Mouse (Mus musculus) small intestine, adult 2 months (tissue): ENCODE data around the gene Gigyf2. TPM values are rescaled to one million over a fixed set of nuclear protein-coding genes. Genes with fewer than 3 reads are reported as not detected.

Experiments
- H3K27ac ChIP-seq: fragments of 200-500 bp; 2 replicates; pipeline ENCODE4 v1.5.1; 2012; ENCODE audit warnings: low read depth, low read length, control low read depth, inconsistent platforms; ENCODE audit not compliant: insufficient read depth
- H3K27me3 ChIP-seq: fragments of 200-500 bp; 2 replicates; pipeline ENCODE4 v1.6.1; 2012; ENCODE audit warnings: mild to moderate bottlenecking, moderate library complexity, low read length, inconsistent platforms; ENCODE audit not compliant: control insufficient read depth, insufficient read depth
- H3K36me3 ChIP-seq: fragments of 200-500 bp; 2 replicates; pipeline ENCODE4 v1.6.1; 2012; ENCODE audit warnings: mild to moderate bottlenecking, low read length, control low read depth, inconsistent platforms; ENCODE audit not compliant: control insufficient read depth, insufficient read depth
- H3K4me1 ChIP-seq: fragments of 200-500 bp; 2 replicates; pipeline ENCODE4 v1.6.1; 2012; ENCODE audit warnings: low read length, inconsistent platforms, mixed read lengths; ENCODE audit not compliant: control insufficient read depth, insufficient read depth, insufficient read length
- H3K4me3 ChIP-seq: fragments of 200-500 bp; 2 replicates; pipeline ENCODE4 v1.5.1; 2012; ENCODE audit warnings: low read depth, mild to moderate bottlenecking, control low read depth, inconsistent platforms, low read length, moderate library complexity
- CTCF ChIP-seq: fragments of 200-500 bp; IDR thresholded peaks from 2 replicates; pipeline ENCODE4 v1.5.1; 2012; ENCODE audit warnings: low read depth, mild to moderate bottlenecking, control low read depth, inconsistent platforms, low read length, moderate library complexity, mixed read lengths; ENCODE audit not compliant: insufficient replicate concordance, insufficient read length; ENCODE audit errors: extremely low read depth
- POLR2A ChIP-seq: fragments of 200-500 bp; IDR thresholded peaks from 2 replicates; pipeline ENCODE4 v1.6.1; 2012; ENCODE audit warnings: low read depth, mild to moderate bottlenecking, control low read depth, inconsistent platforms, low read length, moderate library complexity
- WGBS: fragments of 180-500 bp; shearing (Covaris S2); methylation state at CpG from one replicate; pipeline ENCODE4 v1.1.7; 2018; 5-methylcytosine and 5-hydroxymethylcytosine counted together
- polyA plus RNA-seq: library from polyadenylated mRNA; depleted of rRNA; stranded (reverse); fragments of >200 nt; gene quantifications from 2 replicates; pipeline ENCODE4 v1.2.3, GENCODE M21; 2012; rRNA removed

Gigyf2 gene
- polyA plus RNA-seq, 1 experiment = 26.0 TPM

- no peak overlapping the region for H3K4me3 ChIP-seq
- H3K27me3 ChIP-seq = no peaks in the 10 kb centered on the region
- H3K36me3 ChIP-seq = no peaks in the 10 kb centered on the region
- 65% methylated on average over 7 of the region's 7 CpGs for WGBS
- peaks cover 9% of the 10 kb centered on the region for H3K4me1 ChIP-seq
- H3K27ac ChIP-seq = no peak overlapping the region
- TF ChIP-seq CTCF (no peak), POLR2A (no peak)
Measured at GRCm38 (mm10) chr1:87471914-87472313, 145.1 kb downstream of the Gigyf2 start.

- no peaks in the 10 kb centered on the region for H3K36me3 ChIP-seq
- TF ChIP-seq CTCF = no peak
- TF ChIP-seq POLR2A = no peak
- H3K27ac ChIP-seq = no peak overlapping the region
- peaks cover 9% of the 10 kb centered on the region for H3K4me1 ChIP-seq
- WGBS = 18% methylated on average over 7 of the region's 7 CpGs
- H3K27me3 ChIP-seq = no peaks in the 10 kb centered on the region
- H3K4me3 ChIP-seq = no peak overlapping the region
Measured at GRCm38 (mm10) chr1:87472576-87472975, 145.8 kb downstream of the Gigyf2 start.

- H3K4me1 ChIP-seq = peaks cover 9% of the 10 kb centered on the region
- no peaks in the 10 kb centered on the region for H3K27me3 ChIP-seq
- no peak for TF ChIP-seq CTCF
- TF ChIP-seq POLR2A = no peak
- WGBS = 44% methylated on average over 42 of the region's 42 CpGs
- no peak overlapping the region for H3K4me3 ChIP-seq
- peaks cover 8% of the 10 kb centered on the region for H3K36me3 ChIP-seq
- no peak overlapping the region for H3K27ac ChIP-seq
Measured at GRCm38 (mm10) chr1:87475076-87475895, 148.5 kb downstream of the Gigyf2 start.

GRCm38 (mm10) chr1:87482546-87482945 is 155.7 kb downstream of the Gigyf2 start:
- H3K27ac ChIP-seq = no peak overlapping the region
- H3K27me3 ChIP-seq = no peaks in the 10 kb centered on the region
- H3K4me1 ChIP-seq = no peaks in the 10 kb centered on the region
- no peak overlapping the region for H3K4me3 ChIP-seq
- H3K36me3 ChIP-seq = peaks cover 28% of the 10 kb centered on the region
- 85% methylated on average over 4 of the region's 4 CpGs for WGBS
- TF ChIP-seq CTCF (no peak), POLR2A (no peak)

- H3K27me3 ChIP-seq = no peaks in the 10 kb centered on the region
- no peak for TF ChIP-seq POLR2A
- no peak for TF ChIP-seq CTCF
- peaks cover 19% of the 10 kb centered on the region for H3K36me3 ChIP-seq
- WGBS = 38% methylated on average over 6 of the region's 6 CpGs
- no peak overlapping the region for H3K27ac ChIP-seq
- H3K4me1 ChIP-seq = no peaks in the 10 kb centered on the region
- no peak overlapping the region for H3K4me3 ChIP-seq
Measured at GRCm38 (mm10) chr1:87486386-87486785, 159.6 kb downstream of the Gigyf2 start.

GRCm38 (mm10) chr1:87492285-87492684 is 165.5 kb downstream of the Gigyf2 start:
- WGBS = 73% methylated on average over 3 of the region's 3 CpGs
- no peak for TF ChIP-seq CTCF
- no peak for TF ChIP-seq POLR2A

GRCm38 (mm10) chr1:87493542-87493941 is 166.7 kb downstream of the Gigyf2 start:
- WGBS = 86% methylated on average over 4 of the region's 4 CpGs
- TF ChIP-seq POLR2A (no peak), CTCF (no peak)

More at GRCm38 (mm10) chr1:87492285-87492684, 165.5 kb downstream of the Gigyf2 start:
- Histone ChIP-seq H3K27me3 (no peaks in the 10 kb centered on the region), H3K4me3 (no peak overlapping the region), H3K4me1 (no peaks in the 10 kb centered on the region), H3K27ac (no peak overlapping the region), H3K36me3 (peaks cover 9% of the 10 kb centered on the region)

More at GRCm38 (mm10) chr1:87493542-87493941, 166.7 kb downstream of the Gigyf2 start:
- H3K27ac ChIP-seq = no peak overlapping the region
- no peaks in the 10 kb centered on the region for H3K27me3 ChIP-seq
- H3K36me3 ChIP-seq = peaks cover 6% of the 10 kb centered on the region
- H3K4me1 ChIP-seq = no peaks in the 10 kb centered on the region
- H3K4me3 ChIP-seq = no peak overlapping the region

Other genes with a start within 250 kb of the Gigyf2 start
- 1.9 and 7.3 TPM in 2 replicates for gene Alppl2, start 237.1 kb upstream of the Gigyf2 start, polyA plus RNA-seq
- gene Alpi, start 225.4 kb upstream of the Gigyf2 start, polyA plus RNA-seq = 2,031 and 4,686 TPM in 2 replicates
- 13.5 and 5,678 TPM in 2 replicates for gene Akp3, start 202.0 kb upstream of the Gigyf2 start, polyA plus RNA-seq
- gene Ecel1, start 170.5 kb upstream of the Gigyf2 start, polyA plus RNA-seq = 0.22 and 1.7 TPM in 2 replicates
- gene Prss56, start 143.7 kb upstream of the Gigyf2 start, polyA plus RNA-seq = not detected in 2 replicates
- 0.05 and 0.33 TPM in 2 replicates for gene Chrnd, start 136.4 kb upstream of the Gigyf2 start, polyA plus RNA-seq
- gene Chrng, start 122.3 kb upstream of the Gigyf2 start, polyA plus RNA-seq = not detected in 2 replicates
- gene Eif4e2, start 113.1 kb upstream of the Gigyf2 start, polyA plus RNA-seq = 11.3 and 16.5 TPM in 2 replicates
- gene Efhd1, start 62.6 kb upstream of the Gigyf2 start, polyA plus RNA-seq = 1.1 and 1.5 TPM in 2 replicates
- gene Kcnj13, start 67.7 kb downstream of the Gigyf2 start, polyA plus RNA-seq = 0.09 and 7.4 TPM in 2 replicates
- 0.41 TPM in 1 of 2 replicates, not detected in the other for gene Snorc, start 143.3 kb downstream of the Gigyf2 start, polyA plus RNA-seq
- 1.1 and 2.1 TPM in 2 replicates for gene Neu2, start 182.9 kb downstream of the Gigyf2 start, polyA plus RNA-seq
- gene Ngef, start 246.9 kb downstream of the Gigyf2 start, polyA plus RNA-seq = 8.1 and 24.1 TPM in 2 replicates